Mouse (Mus musculus): ENCODE results near the gene Dffb. TPM values are rescaled to one million over a fixed set of nuclear protein-coding genes. Genes with fewer than 3 reads are reported as not detected.

The Dffb gene
- polyA plus RNA-seq, 1 experiment, result 23.1 TPM

- no peak for DNase-seq (ENCODE audit: low read depth in 1 of 2, low spot score in 2 of 2)
- TF ChIP-seq POLR2A (IDR thresholded peaks at IDR 0.05; ENCODE audit: low read depth, low read length), result no peak
- TF ChIP-seq CTCF (IDR thresholded peaks at IDR 0.05; ENCODE audit: extremely low read depth, insufficient read depth, insufficient read length, insufficient replicate concordance), result no peak
- Histone ChIP-seq H3K36me3 (ENCODE audit: control insufficient read depth, insufficient read depth, low read length) (peaks cover 28% of the 10 kb centered on the region), H3K4me3 (ENCODE audit: extremely low read depth, insufficient read depth, insufficient read length) (no peak overlapping the region), H3K4me1 (ENCODE audit: control insufficient read depth, insufficient read depth, insufficient read length) (no peaks in the 10 kb centered on the region), H3K27me3 (ENCODE audit: control insufficient read depth, insufficient read depth, low read length) (no peaks in the 10 kb centered on the region), H3K27ac (ENCODE audit: insufficient read depth, low read length) (no peak overlapping the region)
- WGBS, result 92% methylated on average over 2 of the region's 2 CpGs
Observed at GRCm38 (mm10) chr4:153968063-153968462, 6.9 kb downstream of the Dffb start.

GRCm38 (mm10) chr4:153967556-153967955 lies 7.4 kb downstream of the Dffb start:
- TF ChIP-seq POLR2A (IDR thresholded peaks at IDR 0.05; ENCODE audit: low read depth, low read length) (no peak), CTCF (IDR thresholded peaks at IDR 0.05; ENCODE audit: extremely low read depth, insufficient read depth, insufficient read length, insufficient replicate concordance) (no peak)
- no peak overlapping the region for H3K4me3 ChIP-seq (ENCODE audit: extremely low read depth, insufficient read depth, insufficient read length)
- no peak for DNase-seq (ENCODE audit: low read depth in 1 of 2, low spot score in 2 of 2)
- H3K36me3 ChIP-seq (ENCODE audit: control insufficient read depth, insufficient read depth, low read length), result peaks cover 31% of the 10 kb centered on the region
- H3K4me1 ChIP-seq (ENCODE audit: control insufficient read depth, insufficient read depth, insufficient read length), result no peaks in the 10 kb centered on the region
- WGBS, result 57% methylated on average over 2 of the region's 2 CpGs
- H3K27me3 ChIP-seq (ENCODE audit: control insufficient read depth, insufficient read depth, low read length), result no peaks in the 10 kb centered on the region
- H3K27ac ChIP-seq (ENCODE audit: insufficient read depth, low read length), result no peak overlapping the region

- H3K27ac ChIP-seq (ENCODE audit: insufficient read depth, low read length), result no peak overlapping the region
- no peak for DNase-seq (ENCODE audit: low read depth in 1 of 2, low spot score in 2 of 2)
- H3K4me1 ChIP-seq (ENCODE audit: control insufficient read depth, insufficient read depth, insufficient read length), result no peaks in the 10 kb centered on the region
- no peaks in the 10 kb centered on the region for H3K27me3 ChIP-seq (ENCODE audit: control insufficient read depth, insufficient read depth, low read length)
- no peak overlapping the region for H3K4me3 ChIP-seq (ENCODE audit: extremely low read depth, insufficient read depth, insufficient read length)
- 87% methylated on average over 5 of the region's 5 CpGs for WGBS
- peaks cover 36% of the 10 kb centered on the region for H3K36me3 ChIP-seq (ENCODE audit: control insufficient read depth, insufficient read depth, low read length)
- no peak for TF ChIP-seq POLR2A (IDR thresholded peaks at IDR 0.05; ENCODE audit: low read depth, low read length)
- no peak for TF ChIP-seq CTCF (IDR thresholded peaks at IDR 0.05; ENCODE audit: extremely low read depth, insufficient read depth, insufficient read length, insufficient replicate concordance)
Observed at GRCm38 (mm10) chr4:153966651-153967050, 8.3 kb downstream of the Dffb start.

- H3K36me3 ChIP-seq (ENCODE audit: control insufficient read depth, insufficient read depth, low read length), result peaks cover 31% of the 10 kb centered on the region
- peaks cover 2% of the 10 kb centered on the region; the same call in 1 of the 2 replicates for H3K4me1 ChIP-seq (ENCODE audit: control insufficient read depth, insufficient read depth, insufficient read length)
- no peak for DNase-seq (ENCODE audit: low read depth in 1 of 2, low spot score in 2 of 2)
- no peak overlapping the region for H3K27ac ChIP-seq (ENCODE audit: insufficient read depth, low read length)
- TF ChIP-seq POLR2A (IDR thresholded peaks at IDR 0.05; ENCODE audit: low read depth, low read length) (no peak), CTCF (IDR thresholded peaks at IDR 0.05; ENCODE audit: extremely low read depth, insufficient read depth, insufficient read length, insufficient replicate concordance) (no peak)
- no peaks in the 10 kb centered on the region for H3K27me3 ChIP-seq (ENCODE audit: control insufficient read depth, insufficient read depth, low read length)
- H3K4me3 ChIP-seq (ENCODE audit: extremely low read depth, insufficient read depth, insufficient read length), result no peak overlapping the region
- 92% methylated on average over 7 of the region's 7 CpGs for WGBS
Observed at GRCm38 (mm10) chr4:153962631-153963030, 12.3 kb downstream of the Dffb start.

GRCm38 (mm10) chr4:153957444-153958250 lies 17.3 kb downstream of the Dffb start:
- WGBS, result under 1% methylated on average over 37 of the region's 37 CpGs
- no peak for TF ChIP-seq POLR2A (IDR thresholded peaks at IDR 0.05; ENCODE audit: low read depth, low read length)
- no peak for TF ChIP-seq CTCF (IDR thresholded peaks at IDR 0.05; ENCODE audit: extremely low read depth, insufficient read depth, insufficient read length, insufficient replicate concordance)
- peaks cover 18% of the 10 kb centered on the region for H3K36me3 ChIP-seq (ENCODE audit: control insufficient read depth, insufficient read depth, low read length)
- H3K4me3 ChIP-seq (ENCODE audit: extremely low read depth, insufficient read depth, insufficient read length), result peak overlapping the region; percentile 65
- H3K27ac ChIP-seq (ENCODE audit: insufficient read depth, low read length), result peak overlapping the region; percentile 78
- no peaks in the 10 kb centered on the region for H3K27me3 ChIP-seq (ENCODE audit: control insufficient read depth, insufficient read depth, low read length)
- DNase-seq (ENCODE audit: low read depth in 1 of 2, low spot score in 2 of 2), result no peak
- H3K4me1 ChIP-seq (ENCODE audit: control insufficient read depth, insufficient read depth, insufficient read length), result peaks cover 2% of the 10 kb centered on the region; the same call in 1 of the 2 replicates

- peak; percentile 46 for TF ChIP-seq POLR2A (IDR thresholded peaks at IDR 0.05; ENCODE audit: low read depth, low read length)
- TF ChIP-seq CTCF (IDR thresholded peaks at IDR 0.05; ENCODE audit: extremely low read depth, insufficient read depth, insufficient read length, insufficient replicate concordance), result no peak
- Histone ChIP-seq H3K27ac (ENCODE audit: insufficient read depth, low read length) (peak within 1 kb of the TSS; percentile 78), H3K27me3 (ENCODE audit: control insufficient read depth, insufficient read depth, low read length) (no peaks in the 10 kb centered on the region), H3K4me1 (ENCODE audit: control insufficient read depth, insufficient read depth, insufficient read length) (peaks cover 2% of the 10 kb centered on the region; the same call in 1 of the 2 replicates), H3K36me3 (ENCODE audit: control insufficient read depth, insufficient read depth, low read length) (peaks cover 13% of the 10 kb centered on the region), H3K4me3 (ENCODE audit: extremely low read depth, insufficient read depth, insufficient read length) (peak within 1 kb of the TSS; percentile 65)
- DNase-seq (ENCODE audit: low read depth in 1 of 2, low spot score in 2 of 2), result peak; percentile 91 to 93
- 2% methylated on average over 66 of the region's 67 CpGs for WGBS
Observed at GRCm38 (mm10) chr4:153956569-153957405, 18.1 kb downstream of the Dffb start, which contains the start of gene A430005L14Rik. TSS of gene A430005L14Rik (plus strand) at chr4:153957237.

All from spleen, adult 2 months (tissue).